Mouse (Mus musculus) liver, postnatal 0 days (tissue): ENCODE measurements around the gene Cnbd2.

Experiments
- CTCF ChIP-seq: sonication (generic); IDR thresholded peaks from 2 replicates; pipeline ENCODE4 v1.5.1; 2016; ENCODE audit warnings: antibody characterized with exemption, low read depth
- EP300 ChIP-seq: IDR thresholded peaks from 2 replicates; pipeline ENCODE4 v1.6.1; 2016; ENCODE audit warnings: antibody characterized with exemption, low read depth, mild to moderate bottlenecking

GRCm38 (mm10) chr2:156272553-156272952, 39.5 kb upstream of the Cnbd2 start:
- TF ChIP-seq CTCF = no peak
- TF ChIP-seq EP300 = no peak
